Mouse (Mus musculus) CH12.LX (cell line): ENCODE data around the gene Cend1. TPM values are rescaled to one million over a fixed set of nuclear protein-coding genes. Genes with fewer than 3 reads are reported as not detected.

ENCODE experiments used
- DNase-seq: peaks from one replicate; pipeline ENCODE4 v3.0.0-alpha.2; 2013; ENCODE audit errors: extremely low read depth
- H3K27ac ChIP-seq: 2 replicates; pipeline ENCODE4 v1.5.1; 2012; ENCODE audit warnings: low read depth, mild to moderate bottlenecking, control low read depth, moderate library complexity; ENCODE audit not compliant: insufficient read depth
- H3K27me3 ChIP-seq: replicated peaks from 2 replicates; pipeline ENCODE3; 2012; ENCODE audit warnings: inconsistent platforms
- H3K36me3 ChIP-seq, 2 experiments: replicated peaks in 1 of 2; 2 replicates each; pipeline versions ENCODE3 to v1.6.1; 2012; ENCODE audit warnings: inconsistent platforms in 1 of 2, low read length in 1 of 2, mild to moderate bottlenecking in 1 of 2, mixed read lengths in 1 of 2, moderate library complexity in 1 of 2; ENCODE audit not compliant: control insufficient read depth in 1 of 2, insufficient read depth in 1 of 2
- H3K4me1 ChIP-seq, 2 experiments: 2 replicates each; pipeline ENCODE4 v1.6.1; 2012; ENCODE audit warnings: inconsistent platforms in 1 of 2, moderate library complexity in 1 of 2; ENCODE audit not compliant: insufficient read depth in 2 of 2, control insufficient read depth in 1 of 2
- H3K4me2 ChIP-seq: 2 replicates; pipeline ENCODE4 v1.6.1; 2012; ENCODE audit warnings: low read depth, mild to moderate bottlenecking, control low read depth; ENCODE audit not compliant: poor library complexity, insufficient read depth, severe bottlenecking
- H3K4me3 ChIP-seq, 3 experiments: fragments of 150-350 bp in 1 of 3; sonication (generic) in 1 of 3; replicated peaks in 1 of 3; 2 replicates each; pipeline versions ENCODE3 to v1.5.1; 2011 to 2012; ENCODE audit warnings: low read depth in 2 of 3, low read length in 2 of 3, mild to moderate bottlenecking in 2 of 3, moderate library complexity in 2 of 3, control low read depth in 1 of 3, improper control_type of control experiment in 1 of 3, inconsistent platforms in 1 of 3, mixed read lengths in 1 of 3; ENCODE audit not compliant: poor library complexity in 1 of 3
- H3K79me2 ChIP-seq: replicated peaks from 2 replicates; pipeline ENCODE4 v1.6.1; 2012; ENCODE audit warnings: mild to moderate bottlenecking, moderate library complexity; ENCODE audit not compliant: control insufficient read depth, poor library complexity, insufficient read depth, severe bottlenecking; ENCODE audit errors: extremely low read depth
- H3K9ac ChIP-seq: 2 replicates; pipeline ENCODE4 v1.6.1; 2012; ENCODE audit warnings: low read depth, mild to moderate bottlenecking, control low read depth, moderate library complexity; ENCODE audit not compliant: insufficient read depth
- H3K9me3 ChIP-seq: replicated peaks from 2 replicates; pipeline ENCODE3; 2012; ENCODE audit warnings: low read length, inconsistent platforms, mixed read lengths
- BHLHE40 ChIP-seq: IDR thresholded peaks from 2 replicates; pipeline ENCODE4 v1.6.1; 2011; ENCODE audit warnings: mild to moderate bottlenecking, low read depth, low read length, improper control_type of control experiment
- CHD1 ChIP-seq: IDR thresholded peaks from 2 replicates; pipeline ENCODE4 v1.6.1; 2012; ENCODE audit warnings: low read depth, low read length, improper control_type of control experiment, inconsistent platforms
- CHD2 ChIP-seq: IDR thresholded peaks from 2 replicates; pipeline ENCODE4 v1.6.1; 2011; ENCODE audit warnings: low read length, improper control_type of control experiment
- CTCF ChIP-seq, 2 experiments: IDR thresholded peaks in 1 of 2; conservative IDR thresholded peaks in 1 of 2; 2 replicates each; pipeline ENCODE4 v1.5.1; 2011 to 2012; ENCODE audit warnings: low read depth in 2 of 2, low read length in 2 of 2, improper control_type of control experiment in 1 of 2, inconsistent platforms in 1 of 2, mild to moderate bottlenecking in 1 of 2, moderate library complexity in 1 of 2
- E2F4 ChIP-seq: IDR thresholded peaks from 2 replicates; pipeline ENCODE4 v1.6.1; 2011; ENCODE audit warnings: low read depth, low read length, improper control_type of control experiment; ENCODE audit not compliant: insufficient replicate concordance
- ELF1 ChIP-seq: IDR thresholded peaks from 2 replicates; pipeline ENCODE4 v1.6.1; 2014; ENCODE audit warnings: low read depth, mild to moderate bottlenecking, inconsistent platforms, low read length, improper control_type of control experiment
- GABPA ChIP-seq: IDR thresholded peaks from 2 replicates; pipeline ENCODE4 v1.6.1; 2012; ENCODE audit warnings: low read depth, low read length, improper control_type of control experiment, inconsistent platforms; ENCODE audit not compliant: insufficient replicate concordance
- IRF4 ChIP-seq: IDR thresholded peaks from 2 replicates; pipeline ENCODE4 v1.6.1; 2014; ENCODE audit warnings: low read depth, mild to moderate bottlenecking, inconsistent platforms, low read length, improper control_type of control experiment
- JUN ChIP-seq: IDR thresholded peaks from 2 replicates; pipeline ENCODE4 v1.6.1; 2011; ENCODE audit warnings: low read depth, mild to moderate bottlenecking, low read length, improper control_type of control experiment, moderate library complexity; ENCODE audit not compliant: insufficient read depth
- KAT2A ChIP-seq: IDR thresholded peaks from 2 replicates; pipeline ENCODE4 v1.6.1; 2012; ENCODE audit warnings: low read length, improper control_type of control experiment, inconsistent platforms; ENCODE audit not compliant: insufficient replicate concordance
- MAFK ChIP-seq: IDR thresholded peaks from 2 replicates; pipeline ENCODE4 v1.6.1; 2011; ENCODE audit warnings: low read length, improper control_type of control experiment; ENCODE audit not compliant: insufficient replicate concordance
- MAX ChIP-seq: IDR thresholded peaks from 2 replicates; pipeline ENCODE4 v1.6.1; 2011; ENCODE audit warnings: low read length, improper control_type of control experiment
- MXI1 ChIP-seq: IDR thresholded peaks from 2 replicates; pipeline ENCODE4 v1.6.1; 2011; ENCODE audit warnings: mild to moderate bottlenecking, low read depth, low read length, improper control_type of control experiment
- MYC ChIP-seq: IDR thresholded peaks from 2 replicates; pipeline ENCODE4 v1.6.1; 2011; ENCODE audit warnings: low read depth, mild to moderate bottlenecking, improper control_type of control experiment, low read length
- PAX5 ChIP-seq: IDR thresholded peaks from 2 replicates; pipeline ENCODE4 v1.6.1; 2012; ENCODE audit warnings: low read length, inconsistent platforms, mixed read lengths
- POLR2A ChIP-seq: IDR thresholded peaks from 2 replicates; pipeline ENCODE4 v1.6.1; 2011; ENCODE audit warnings: low read depth, mild to moderate bottlenecking, improper control_type of control experiment, low read length
- RAD21 ChIP-seq: IDR thresholded peaks from 2 replicates; pipeline ENCODE4 v1.6.1; 2011; ENCODE audit warnings: low read depth, mild to moderate bottlenecking, low read length, improper control_type of control experiment, moderate library complexity
- SMC3 ChIP-seq: IDR thresholded peaks from 2 replicates; pipeline ENCODE4 v1.6.1; 2011; ENCODE audit warnings: low read depth, low read length, improper control_type of control experiment
- UBTF ChIP-seq: IDR thresholded peaks from 2 replicates; pipeline ENCODE4 v1.6.1; 2012; ENCODE audit warnings: low read depth, mild to moderate bottlenecking, inconsistent platforms, low read length, improper control_type of control experiment, moderate library complexity
- USF1 ChIP-seq: IDR thresholded peaks from 2 replicates; pipeline ENCODE4 v1.6.1; 2014; ENCODE audit warnings: low read depth, mild to moderate bottlenecking, inconsistent platforms, low read length, improper control_type of control experiment
- ZC3H11A ChIP-seq: IDR thresholded peaks from 2 replicates; pipeline ENCODE4 v1.6.1; 2012; ENCODE audit warnings: low read depth, mild to moderate bottlenecking, inconsistent platforms, low read length, improper control_type of control experiment
- ZKSCAN1 ChIP-seq: IDR thresholded peaks from 2 replicates; pipeline ENCODE4 v1.6.1; 2012; ENCODE audit warnings: low read depth, inconsistent platforms, low read length, improper control_type of control experiment, borderline replicate concordance
- ZMIZ1 ChIP-seq: IDR thresholded peaks from 2 replicates; pipeline ENCODE4 v1.6.1; 2012; ENCODE audit warnings: low read depth, mild to moderate bottlenecking, inconsistent platforms, low read length, improper control_type of control experiment
- dilution Hi-C: fragments of 300-500 bp; cut with MboI; formaldehyde crosslinking; loops from 2 replicates; pipeline ENCODE4 v1.14.3; 2020; ENCODE audit warnings: low sequenced_read_pairs; ENCODE audit not compliant: extremely low pct_unique_long_range_greater_than_20kb, extremely low pct_ligation_motif_present
- in situ Hi-C: fragments of 300-500 bp; cut with MboI; formaldehyde crosslinking; loops from 3 replicates; pipeline ENCODE4 v1.14.3; 2019; ENCODE audit warnings: low sequenced_read_pairs, low pct_ligation_motif_present, low pct_unique_long_range_greater_than_20kb, mixed read lengths
- polyA plus RNA-seq: library from polyadenylated mRNA; unstranded; fragments of >175 nt; gene quantifications from 2 replicates; pipeline ENCODE4 v1.2.1, GENCODE M21; 2012; ENCODE audit warnings: low read depth; ENCODE audit not compliant: insufficient read length
- total RNA-seq, 2 experiments: library from RNA; depleted of rRNA; stranded (reverse); fragments of 300-350 nt in 1 of 2; fragments of >200 nt in 1 of 2; gene quantifications; 2 replicates each; pipeline ENCODE4 v1.2.3; 2012 to 2014

Cend1 gene
- total and polyA plus RNA-seq, 3 experiments: not detected

- no peak for TF ChIP-seq ZC3H11A
- TF ChIP-seq E2F4: no peak
- no peak for TF ChIP-seq UBTF
- TF ChIP-seq ELF1: no peak
- TF ChIP-seq ZMIZ1: no peak
- TF ChIP-seq CHD2: no peak
- no peak for TF ChIP-seq ZKSCAN1
- TF ChIP-seq MYC: no peak
- TF ChIP-seq GABPA: no peak
- no peak for TF ChIP-seq POLR2A
- no peak for TF ChIP-seq IRF4
- TF ChIP-seq CHD1: no peak
- no peak for TF ChIP-seq USF1
- no peak for TF ChIP-seq PAX5
- TF ChIP-seq JUN: no peak
- no peak for TF ChIP-seq BHLHE40
- no peak for TF ChIP-seq MAFK
- TF ChIP-seq MXI1: no peak
- TF ChIP-seq KAT2A: no peak
- TF ChIP-seq MAX: no peak
- dilution Hi-C loops (no loop called here), in situ Hi-C loops (no loop called here)
- Histone ChIP-seq H3K36me3 (peaks cover 22 to 43% of the 10 kb centered on the region in 2 experiments), H3K27me3 (no peaks in the 10 kb centered on the region), H3K4me1 (peaks cover 11 to 24% of the 10 kb centered on the region in 2 experiments), H3K9ac (no peak overlapping the region), H3K79me2 (no peaks in the 10 kb centered on the region), H3K4me2 (no peak overlapping the region), H3K9me3 (no peaks in the 10 kb centered on the region), H3K4me3 (no peak overlapping the region), H3K27ac (no peak overlapping the region)
- DNase-seq: no peak
Measured at GRCm38 (mm10) chr7:141458661-141459060, 29.4 kb upstream of the Cend1 start.

GRCm38 (mm10) chr7:141457986-141458660 is 28.8 kb upstream of the Cend1 start:
- Histone ChIP-seq H3K9me3 (no peaks in the 10 kb centered on the region), H3K79me2 (no peaks in the 10 kb centered on the region), H3K27me3 (no peaks in the 10 kb centered on the region), H3K27ac (no peak overlapping the region), H3K36me3 (peaks cover 22 to 43% of the 10 kb centered on the region in 2 experiments), H3K9ac (no peak overlapping the region), H3K4me3 (no peak overlapping the region), H3K4me2 (no peak overlapping the region), H3K4me1 (peaks cover 11 to 29% of the 10 kb centered on the region in 2 experiments)
- dilution Hi-C loops (no loop called here), in situ Hi-C loops (no loop called here)
- TF ChIP-seq CTCF (conservative IDR thresholded peaks at IDR 0.05 in 1 of 2, IDR thresholded peaks at IDR 0.05 in 1 of 2; ENCODE audit: low read depth in 2 of 2, low read length in 2 of 2) (peak in 1 of 2 experiments; percentile 69; a peak in 2 of 4 replicates), KAT2A (no peak), USF1 (no peak), RAD21 (peak; percentile 58), SMC3 (peak; percentile 44)
- DNase-seq: no peak
